ENCODE assay signal across 11 mouse cellular contexts in genomic region chr14:8309621-8310141, GRCm38 (mm10). TPM values are rescaled to one million over a fixed set of nuclear protein-coding genes. Genes with fewer than 3 reads are reported as not detected.
DNase-seq lines count a peak whose midpoint lies in the region; ATAC-seq and TF ChIP-seq lines count a peak whose summit lies in the region.
"Had no signal": no experiment of that assay in that cellular context is flagged by ENCODE, and none has a peak within 500 bp of the region (broad histone marks: within the 10 kb centered on the region; RNA-seq: fewer than 3 reads in every experiment).

No protein-coding gene starts in this region.

- no peaks in the 10 kb centered on the region for H3K9me3 ChIP-seq in hindbrain, postnatal 0 days (ENCODE audit: low read length)
- no peaks in the 10 kb centered on the region for H3K9me3 ChIP-seq in hindbrain, embryonic 12.5 days (replicated peaks)
- no peaks in the 10 kb centered on the region for H3K9me3 ChIP-seq in embryonic facial prominence, embryonic 14.5 days (ENCODE audit: control insufficient read depth, low read length)
- H3K9me3 ChIP-seq in lung, embryonic 15.5 days = no peaks in the 10 kb centered on the region
- H3K9me3 ChIP-seq: embryonic facial prominence, embryonic 15.5 days; liver, embryonic 13.5 days had no signal

- peak; percentile 34 for DNase-seq in hindbrain, postnatal 0 days (ENCODE audit: low spot score)
- DNase-seq in embryonic facial prominence, embryonic 14.5 days (ENCODE audit: low spot score) = no peak
- DNase-seq in heart, postnatal 10 days = peak; percentile 36 to 40
- no peak for DNase-seq in ovary, adult 18-20 months (ENCODE audit: low spot score)
- no peak for DNase-seq in spleen, adult 12 weeks (ENCODE audit: low spot score)
- no peak for DNase-seq in gastrocnemius, postnatal 10 days
- DNase-seq: liver, embryonic 13.5 days had no signal

- H3K4me3 ChIP-seq in hindbrain, postnatal 0 days (ENCODE audit: low read length) = no peak overlapping the region
- H3K4me3 ChIP-seq in hindbrain, embryonic 12.5 days = no peak overlapping the region
- no peak overlapping the region for H3K4me3 ChIP-seq in embryonic facial prominence, embryonic 14.5 days (ENCODE audit: low read depth, low read length)
- H3K4me3 ChIP-seq in lung, embryonic 15.5 days = no peak overlapping the region
- H3K4me3 ChIP-seq: embryonic facial prominence, embryonic 15.5 days; liver, embryonic 13.5 days had no signal

- peak overlapping the region; percentile 48; the same call in 1 of the 2 replicates for H3K27ac ChIP-seq in hindbrain, postnatal 0 days
- no peak overlapping the region for H3K27ac ChIP-seq in hindbrain, embryonic 12.5 days
- no peak overlapping the region for H3K27ac ChIP-seq in embryonic facial prominence, embryonic 14.5 days (replicated peaks; ENCODE audit: low read depth, low read length)
- H3K27ac ChIP-seq in lung, embryonic 15.5 days = peak overlapping the region; percentile 41; the same call in 1 of the 2 replicates
- H3K27ac ChIP-seq: embryonic facial prominence, embryonic 15.5 days; liver, embryonic 13.5 days had no signal

- H3K4me1 ChIP-seq in hindbrain, postnatal 0 days (ENCODE audit: insufficient read depth, low read length) = no peaks in the 10 kb centered on the region
- peaks cover 10% of the 10 kb centered on the region; the same call in 1 of the 2 replicates for H3K4me1 ChIP-seq in hindbrain, embryonic 12.5 days
- no peaks in the 10 kb centered on the region for H3K4me1 ChIP-seq in embryonic facial prominence, embryonic 14.5 days (ENCODE audit: control insufficient read depth, insufficient read depth, low read length)
- H3K4me1 ChIP-seq in lung, embryonic 15.5 days = peaks cover 27% of the 10 kb centered on the region
- H3K4me1 ChIP-seq: embryonic facial prominence, embryonic 15.5 days; liver, embryonic 13.5 days had no signal

- no peaks in the 10 kb centered on the region for H3K27me3 ChIP-seq in hindbrain, postnatal 0 days (ENCODE audit: insufficient read depth, low read length)
- peaks cover 22% of the 10 kb centered on the region for H3K27me3 ChIP-seq in hindbrain, embryonic 12.5 days
- no peaks in the 10 kb centered on the region for H3K27me3 ChIP-seq in embryonic facial prominence, embryonic 14.5 days (replicated peaks; ENCODE audit: control insufficient read depth, insufficient read depth, low read length)
- H3K27me3 ChIP-seq in lung, embryonic 15.5 days = peaks cover 1% of the 10 kb centered on the region; the same call in 1 of the 2 replicates

- TF ChIP-seq CTCF in hindbrain, postnatal 0 days (IDR thresholded peaks at IDR 0.05; ENCODE audit: low read depth) = no peak

- no peaks in the 10 kb centered on the region for H3K36me3 ChIP-seq in hindbrain, postnatal 0 days (ENCODE audit: insufficient read depth, low read length)
- no peaks in the 10 kb centered on the region for H3K36me3 ChIP-seq in hindbrain, embryonic 12.5 days
- H3K36me3 ChIP-seq in embryonic facial prominence, embryonic 14.5 days (ENCODE audit: control insufficient read depth, insufficient read depth, low read length) = no peaks in the 10 kb centered on the region
- no peaks in the 10 kb centered on the region for H3K36me3 ChIP-seq in lung, embryonic 15.5 days
- H3K36me3 ChIP-seq: embryonic facial prominence, embryonic 15.5 days; liver, embryonic 13.5 days had no signal

- no peak overlapping the region for H3K9ac ChIP-seq in hindbrain, postnatal 0 days (replicated peaks; ENCODE audit: low read length)
- no peak overlapping the region for H3K9ac ChIP-seq in hindbrain, embryonic 12.5 days
- no peak overlapping the region for H3K9ac ChIP-seq in embryonic facial prominence, embryonic 14.5 days (ENCODE audit: low read depth, low read length)
- no peak overlapping the region for H3K9ac ChIP-seq in lung, embryonic 15.5 days
- H3K9ac ChIP-seq: embryonic facial prominence, embryonic 15.5 days; liver, embryonic 13.5 days had no signal

- 10% methylated on average over 9 of the region's 9 CpGs for WGBS in hindbrain, postnatal 0 days
- WGBS in hindbrain, embryonic 12.5 days = 13% methylated on average over 9 of the region's 9 CpGs
- 28% methylated on average over 9 of the region's 9 CpGs for WGBS in embryonic facial prominence, embryonic 14.5 days
- WGBS in lung, embryonic 15.5 days = 3% methylated on average over 9 of the region's 9 CpGs

- intact Hi-C loops in heart, postnatal 10 days (cut with DNase I) = no loop called here

- H3K4me2 ChIP-seq in hindbrain, postnatal 0 days (ENCODE audit: low read depth, low read length) = peak overlapping the region; percentile 19; the same call in 1 of the 2 replicates
- no peak overlapping the region for H3K4me2 ChIP-seq in hindbrain, embryonic 12.5 days (replicated peaks)
- peak overlapping the region; percentile 19; the same call in 1 of the 2 replicates for H3K4me2 ChIP-seq in embryonic facial prominence, embryonic 14.5 days (ENCODE audit: low read depth, low read length)
- H3K4me2 ChIP-seq in lung, embryonic 15.5 days = peak overlapping the region; percentile 25
- H3K4me2 ChIP-seq: embryonic facial prominence, embryonic 15.5 days; liver, embryonic 13.5 days had no signal

- peak; percentile 66 for ATAC-seq in hindbrain, postnatal 0 days
- ATAC-seq in hindbrain, embryonic 12.5 days (ENCODE audit: low FRiP score) = no peak
- 0 out of 2 replicates have a peak, but pooled peaks have one; percentile 43 for ATAC-seq in embryonic facial prominence, embryonic 14.5 days (ENCODE audit: low read depth)
- peak; percentile 19; the same call in 1 of the 2 replicates for ATAC-seq in lung, embryonic 15.5 days (ENCODE audit: borderline replicate concordance, extremely low read depth, low FRiP score, low TSS enrichment)

RNA-seq across cellular contexts. Expression of gene Fam107a, which starts 8.1 kb away (rescaled TPM):
- 8.8 and 11.4 TPM in 2 replicates for total RNA-seq in hindbrain, postnatal 0 days (2014; rRNA removed)
- polyA plus RNA-seq in hindbrain, postnatal 0 days (2015; fragmentation: Nextera tagmentation; extraction: Ambion mirVana) = 0.80 and 0.83 TPM in 2 replicates
- 2.5 and 4.5 TPM in 2 replicates for polyA plus RNA-seq in hindbrain, embryonic 12.5 days (2016; fragmentation: Nextera tagmentation; extraction: Ambion mirVana)
- polyA plus RNA-seq in embryonic facial prominence, embryonic 14.5 days (2014; fragmentation: Nextera tagmentation; extraction: Ambion mirVana) = 0.85 and 1.5 TPM in 2 replicates
- 10 to 100 TPM in 1 of 2 experiments, 1 to 10 TPM in 1; 2.7 to 11.2 TPM for total RNA-seq in heart, postnatal 10 days (2021)
- polyA plus RNA-seq in lung, embryonic 15.5 days (2015; fragmentation: Nextera tagmentation; extraction: Ambion mirVana) = 0.54 and 0.59 TPM in 2 replicates
- 1 to 10 TPM; 1.7 to 4.4 TPM for total RNA-seq in gastrocnemius, postnatal 10 days (2021)

RNA-seq across cellular contexts. Expression of gene Acox2, which starts 50.5 kb away (rescaled TPM):
- 0.50 TPM in 1 of 2 replicates, not detected in the other for total RNA-seq in hindbrain, postnatal 0 days (2014; rRNA removed)
- 0.30 and 0.41 TPM in 2 replicates for polyA plus RNA-seq in hindbrain, postnatal 0 days (2015; fragmentation: Nextera tagmentation; extraction: Ambion mirVana)
- 0.26 TPM in 1 of 2 replicates, not detected in the other for polyA plus RNA-seq in hindbrain, embryonic 12.5 days (2016; fragmentation: Nextera tagmentation; extraction: Ambion mirVana)
- polyA plus RNA-seq in embryonic facial prominence, embryonic 14.5 days (2014; fragmentation: Nextera tagmentation; extraction: Ambion mirVana) = 0.51 and 1.5 TPM in 2 replicates
- under 1 TPM in 1 of 2 experiments, not detected in 1; 0.69 TPM for total RNA-seq in heart, postnatal 10 days (2021)
- 0.97 and 1.4 TPM in 2 replicates for polyA plus RNA-seq in lung, embryonic 15.5 days (2015; fragmentation: Nextera tagmentation; extraction: Ambion mirVana)
- total RNA-seq in gastrocnemius, postnatal 10 days (2021) = under 1 TPM in 1 of 2 experiments, not detected in 1; 0.70 TPM
- polyA plus RNA-seq: stomach, embryonic 14.5 days had no signal

Comparison
In these comparisons a context has a peak if more than half of its experiments do, and no peak if none do; other contexts are left out.
1. H3K27ac ChIP-seq: peak in hindbrain, postnatal 0 days (single experiment) and lung, embryonic 15.5 days (single experiment); none in hindbrain, embryonic 12.5 days (single experiment) and embryonic facial prominence, embryonic 14.5 days (single experiment).
2. DNase-seq: peak in hindbrain, postnatal 0 days (single experiment) and heart, postnatal 10 days (2 of 2); none in embryonic facial prominence, embryonic 14.5 days (single experiment), ovary, adult 18-20 months (single experiment), spleen, adult 12 weeks (single experiment) and gastrocnemius, postnatal 10 days (single experiment).